Mouse (Mus musculus): ENCODE measurements at regions not wholly inside any gene's neighbourhood (a gene's known extent, or its start where the extent isn't known, plus 50 kb on each side); places are given as distances from the start of the nearest gene placed in this dataset.

DNA sequence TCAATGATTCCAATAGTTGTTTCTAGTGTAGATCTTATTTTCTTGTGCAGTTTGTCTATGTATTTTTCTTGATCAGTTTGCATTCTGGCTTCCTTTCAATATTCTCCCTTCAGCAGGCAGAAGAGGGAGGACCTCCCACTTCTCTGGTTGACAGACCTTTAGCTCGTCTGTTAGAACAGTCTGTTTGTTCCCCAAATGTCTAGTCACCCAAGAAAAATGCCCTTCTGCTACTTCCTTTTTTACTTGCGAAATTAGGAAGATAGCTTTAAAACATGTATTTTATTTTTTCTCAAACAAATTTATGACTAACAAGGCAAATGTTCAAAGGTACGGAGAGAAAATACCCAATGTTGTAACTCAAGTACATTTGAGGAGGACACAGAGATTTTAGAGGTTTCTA, 1128.5 kb upstream of the Zeb2 start:
- no peak overlapping the region for H3K4me3 ChIP-seq (replicated peaks)
- WGBS (ENCODE audit: insufficient replicate concordance) = 26% methylated on average over 3 of the region's 3 CpGs
- no peaks in the 10 kb centered on the region for H3K36me3 ChIP-seq (replicated peaks)
- H3K27ac ChIP-seq (replicated peaks) = no peak overlapping the region
- H3K27me3 ChIP-seq = no peaks in the 10 kb centered on the region
- no peaks in the 10 kb centered on the region for H3K9me3 ChIP-seq (replicated peaks)
- H3K4me1 ChIP-seq (replicated peaks) = no peaks in the 10 kb centered on the region
- H3K9ac ChIP-seq = no peak overlapping the region
- no peak overlapping the region for H3K4me2 ChIP-seq
- ATAC-seq (ENCODE audit: insufficient read depth) = no peak

DNA sequence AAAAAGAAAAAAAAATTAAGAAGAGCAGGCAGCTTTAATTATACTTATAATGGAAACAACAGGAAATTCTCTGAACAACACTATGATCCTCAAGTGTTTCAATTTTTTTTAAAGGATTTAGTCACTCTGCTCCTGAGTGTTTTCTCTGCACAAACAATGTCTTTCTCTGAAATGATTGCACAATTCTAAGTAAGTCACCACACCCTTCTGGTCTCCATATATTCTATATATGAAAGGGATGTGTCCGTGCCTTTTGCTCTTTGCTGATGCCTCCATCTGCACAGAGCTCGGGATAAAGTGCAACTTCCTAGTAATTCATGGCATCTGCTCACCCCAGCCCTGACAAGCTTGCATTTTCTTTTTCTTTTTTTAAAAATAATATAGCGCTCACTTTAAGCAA, 1127.5 kb upstream of the Zeb2 start:
- Histone ChIP-seq H3K9me3 (replicated peaks) (no peaks in the 10 kb centered on the region), H3K36me3 (replicated peaks) (no peaks in the 10 kb centered on the region), H3K4me2 (no peak overlapping the region), H3K27me3 (no peaks in the 10 kb centered on the region), H3K4me3 (replicated peaks) (no peak overlapping the region), H3K4me1 (replicated peaks) (no peaks in the 10 kb centered on the region), H3K27ac (replicated peaks) (no peak overlapping the region), H3K9ac (no peak overlapping the region)
- ATAC-seq (ENCODE audit: insufficient read depth) = no peak
- WGBS (ENCODE audit: insufficient replicate concordance) = 60% methylated on average over 3 of the region's 3 CpGs

DNA sequence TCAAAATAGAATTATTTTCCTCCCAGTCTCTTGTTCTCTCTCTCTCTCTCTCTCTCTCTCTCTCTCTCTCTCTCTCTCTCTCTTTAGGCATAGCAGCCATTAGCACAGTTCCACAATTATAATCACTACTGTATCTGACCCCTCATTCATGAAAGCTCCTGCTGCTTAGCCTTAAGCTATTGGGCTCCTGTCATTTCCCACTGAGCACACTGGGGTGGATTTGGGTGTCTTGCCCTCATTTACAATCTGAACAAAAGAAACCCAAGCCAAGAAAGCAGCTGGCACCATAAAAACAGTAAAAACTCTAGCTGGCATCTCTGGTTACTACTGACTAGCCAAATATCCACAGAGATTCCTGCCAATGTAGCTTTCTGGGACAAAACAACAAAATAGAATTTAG, 1125.6 kb upstream of the Zeb2 start:
- Histone ChIP-seq H3K4me1 (replicated peaks) (no peaks in the 10 kb centered on the region), H3K27ac (replicated peaks) (no peak overlapping the region), H3K9me3 (replicated peaks) (no peaks in the 10 kb centered on the region), H3K4me2 (no peak overlapping the region), H3K27me3 (no peaks in the 10 kb centered on the region), H3K9ac (no peak overlapping the region), H3K4me3 (replicated peaks) (no peak overlapping the region), H3K36me3 (replicated peaks) (no peaks in the 10 kb centered on the region)
- ATAC-seq (ENCODE audit: insufficient read depth) = no peak

GRCm38 (mm10) chr2:46239874-46240273, 1122.7 kb upstream of the Zeb2 start:
- Histone ChIP-seq H3K9ac (no peak overlapping the region), H3K9me3 (replicated peaks) (no peaks in the 10 kb centered on the region), H3K4me2 (no peak overlapping the region), H3K27ac (replicated peaks) (no peak overlapping the region), H3K27me3 (no peaks in the 10 kb centered on the region), H3K4me1 (replicated peaks) (no peaks in the 10 kb centered on the region), H3K36me3 (replicated peaks) (no peaks in the 10 kb centered on the region), H3K4me3 (replicated peaks) (no peak overlapping the region)
- WGBS (ENCODE audit: insufficient replicate concordance) = 60% methylated on average over 4 of the region's 4 CpGs
- ATAC-seq (ENCODE audit: insufficient read depth) = no peak

DNA sequence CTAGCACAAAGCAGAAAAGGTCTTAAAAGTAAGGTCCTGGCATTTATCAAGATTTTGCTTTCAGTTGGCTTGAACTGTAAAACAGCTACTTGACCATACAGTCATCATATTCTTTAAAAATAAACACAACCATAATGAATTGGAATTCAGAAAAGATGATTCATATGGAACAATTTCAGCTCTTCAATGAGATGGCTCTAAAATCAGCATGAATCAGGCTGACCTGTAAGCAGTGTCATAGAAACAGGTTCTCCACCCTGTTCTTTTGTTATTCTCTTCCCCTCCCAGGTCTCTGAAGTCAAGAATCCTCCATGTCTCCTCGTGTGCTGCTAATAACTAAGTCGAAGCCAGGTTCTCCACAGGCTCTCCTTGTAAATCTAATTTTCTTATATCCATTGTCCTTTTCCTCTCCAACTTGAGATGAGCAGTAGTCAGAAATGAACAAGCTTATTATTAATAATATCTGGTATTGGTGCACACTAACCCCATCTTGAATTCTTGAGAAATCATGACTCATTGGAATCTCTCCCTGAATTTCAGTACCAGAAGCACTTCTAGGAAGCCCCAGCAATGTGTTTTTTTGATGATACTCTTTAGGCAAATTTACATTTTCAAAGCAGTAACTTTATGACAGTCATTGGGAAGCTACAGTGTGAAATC, 1113.7 kb upstream of the Zeb2 start:
- 56% methylated on average over 2 of the region's 2 CpGs for WGBS (ENCODE audit: insufficient replicate concordance)
- Histone ChIP-seq H3K36me3 (replicated peaks) (no peaks in the 10 kb centered on the region), H3K4me3 (replicated peaks) (no peak overlapping the region), H3K9me3 (replicated peaks) (no peaks in the 10 kb centered on the region), H3K27ac (replicated peaks) (no peak overlapping the region), H3K4me2 (no peak overlapping the region), H3K9ac (no peak overlapping the region), H3K4me1 (replicated peaks) (no peaks in the 10 kb centered on the region), H3K27me3 (no peaks in the 10 kb centered on the region)
- no peak for ATAC-seq (ENCODE audit: insufficient read depth)

- 65% methylated on average over 7 of the region's 7 CpGs for WGBS (ENCODE audit: insufficient replicate concordance)
- Histone ChIP-seq H3K4me2 (no peak overlapping the region), H3K36me3 (replicated peaks) (no peaks in the 10 kb centered on the region), H3K4me1 (replicated peaks) (no peaks in the 10 kb centered on the region), H3K27me3 (no peaks in the 10 kb centered on the region), H3K27ac (replicated peaks) (no peak overlapping the region), H3K9ac (no peak overlapping the region), H3K4me3 (replicated peaks) (no peak overlapping the region), H3K9me3 (replicated peaks) (no peaks in the 10 kb centered on the region)
- no peak for ATAC-seq (ENCODE audit: insufficient read depth)
These were observed 1101.3 kb upstream of the Zeb2 start for GRCm38 (mm10) chr2:46218336-46218957.

- Histone ChIP-seq H3K4me2 (no peak overlapping the region), H3K36me3 (replicated peaks) (no peaks in the 10 kb centered on the region), H3K4me3 (replicated peaks) (no peak overlapping the region), H3K9ac (no peak overlapping the region), H3K4me1 (replicated peaks) (no peaks in the 10 kb centered on the region), H3K27me3 (no peaks in the 10 kb centered on the region), H3K27ac (replicated peaks) (no peak overlapping the region), H3K9me3 (replicated peaks) (no peaks in the 10 kb centered on the region)
- 24% methylated on average over 1 of the region's 1 CpGs for WGBS (ENCODE audit: insufficient replicate concordance)
- ATAC-seq (ENCODE audit: insufficient read depth) = no peak
These were observed 1082.1 kb upstream of the Zeb2 start for GRCm38 (mm10) chr2:46199341-46199740.

DNA sequence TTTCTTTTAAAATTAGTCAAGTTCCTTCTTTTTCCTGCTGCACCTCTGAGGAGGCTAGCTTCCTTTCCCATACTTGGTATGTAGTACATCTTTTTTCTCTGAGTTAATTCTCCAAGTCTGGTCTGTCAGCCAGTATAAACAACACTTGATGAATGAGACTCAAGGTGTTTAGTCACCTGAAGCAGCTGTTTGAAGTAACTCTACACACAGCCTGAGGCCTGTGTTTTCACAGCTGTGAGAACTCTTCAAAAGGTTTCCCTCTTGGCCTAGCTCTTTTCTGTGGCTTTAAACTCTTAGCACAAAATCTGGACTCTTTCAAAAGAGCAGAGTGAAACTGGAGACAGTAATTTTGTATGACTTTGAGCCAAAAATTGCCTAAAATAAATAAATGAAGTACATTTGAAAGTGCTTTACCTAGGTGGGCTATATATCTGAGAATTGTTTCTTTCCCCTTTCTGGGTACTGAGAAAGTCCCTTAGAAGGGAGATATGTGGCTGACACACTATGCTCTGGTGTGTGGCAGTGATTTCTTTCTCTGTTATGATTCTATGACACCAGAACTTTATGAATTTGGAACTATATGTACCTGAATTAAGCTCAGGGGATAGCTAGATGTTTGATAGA, 1070.2 kb upstream of the Zeb2 start:
- Histone ChIP-seq H3K4me2 (no peak overlapping the region), H3K27ac (replicated peaks) (no peak overlapping the region), H3K4me1 (replicated peaks) (no peaks in the 10 kb centered on the region), H3K4me3 (replicated peaks) (no peak overlapping the region), H3K9me3 (replicated peaks) (no peaks in the 10 kb centered on the region), H3K9ac (no peak overlapping the region), H3K27me3 (no peaks in the 10 kb centered on the region), H3K36me3 (replicated peaks) (no peaks in the 10 kb centered on the region)
- no peak for ATAC-seq (ENCODE audit: insufficient read depth)

- Histone ChIP-seq H3K27ac (replicated peaks) (no peak overlapping the region), H3K36me3 (replicated peaks) (no peaks in the 10 kb centered on the region)
- 73% methylated on average over 2 of the region's 2 CpGs for WGBS (ENCODE audit: insufficient replicate concordance)
These were observed 1066.0 kb upstream of the Zeb2 start for GRCm38 (mm10) chr2:46183241-46183640.

GRCm38 (mm10) chr2:46179741-46180140, 1062.5 kb upstream of the Zeb2 start:
- H3K4me1 ChIP-seq (replicated peaks) = no peaks in the 10 kb centered on the region
- H3K27me3 ChIP-seq = no peaks in the 10 kb centered on the region
- H3K27ac ChIP-seq (replicated peaks) = no peak overlapping the region
- no peaks in the 10 kb centered on the region for H3K36me3 ChIP-seq (replicated peaks)
- no peaks in the 10 kb centered on the region for H3K9me3 ChIP-seq (replicated peaks)
- ATAC-seq (ENCODE audit: insufficient read depth) = no peak
- H3K4me3 ChIP-seq (replicated peaks) = no peak overlapping the region
- no peak overlapping the region for H3K4me2 ChIP-seq
- H3K9ac ChIP-seq = no peak overlapping the region
- WGBS (ENCODE audit: insufficient replicate concordance) = 46% methylated on average over 4 of the region's 4 CpGs

More at GRCm38 (mm10) chr2:46183241-46183640, 1066.0 kb upstream of the Zeb2 start:
- H3K4me3 ChIP-seq (replicated peaks) = no peak overlapping the region
- H3K9me3 ChIP-seq (replicated peaks) = no peaks in the 10 kb centered on the region
- H3K27me3 ChIP-seq = no peaks in the 10 kb centered on the region
- no peak overlapping the region for H3K9ac ChIP-seq
- no peak for ATAC-seq (ENCODE audit: insufficient read depth)
- no peak overlapping the region for H3K4me2 ChIP-seq
- no peaks in the 10 kb centered on the region for H3K4me1 ChIP-seq (replicated peaks)

- Histone ChIP-seq H3K27me3 (no peaks in the 10 kb centered on the region), H3K4me2 (no peak overlapping the region), H3K4me3 (replicated peaks) (no peak overlapping the region), H3K9ac (no peak overlapping the region), H3K4me1 (replicated peaks) (no peaks in the 10 kb centered on the region), H3K27ac (replicated peaks) (no peak overlapping the region), H3K36me3 (replicated peaks) (no peaks in the 10 kb centered on the region), H3K9me3 (replicated peaks) (no peaks in the 10 kb centered on the region)
- no peak for ATAC-seq (ENCODE audit: insufficient read depth)
- WGBS (ENCODE audit: insufficient replicate concordance) = 19% methylated on average over 1 of the region's 1 CpGs
These were observed 1051.3 kb upstream of the Zeb2 start for GRCm38 (mm10) chr2:46168488-46168887.

DNA sequence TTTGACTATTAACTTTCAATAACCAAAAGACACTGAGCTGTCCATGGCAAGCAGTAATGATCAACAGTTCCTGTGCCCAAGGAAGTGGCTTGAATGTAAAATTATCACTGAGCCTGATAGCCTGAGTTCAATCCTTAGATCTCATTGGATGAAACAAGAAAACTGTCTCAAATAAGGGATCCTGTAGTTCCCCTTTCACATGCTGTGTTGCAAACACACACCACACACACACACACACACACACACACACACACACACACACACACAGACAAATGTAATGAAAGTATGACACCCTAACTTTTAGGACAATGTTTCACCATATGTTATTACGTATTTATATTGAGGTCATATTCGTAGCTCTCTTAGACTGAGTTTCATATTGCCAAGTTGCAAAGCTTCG, 1032.7 kb upstream of the Zeb2 start:
- Histone ChIP-seq H3K4me2 (no peak overlapping the region), H3K36me3 (replicated peaks) (no peaks in the 10 kb centered on the region), H3K4me3 (replicated peaks) (no peak overlapping the region), H3K27ac (replicated peaks) (no peak overlapping the region), H3K9me3 (replicated peaks) (no peaks in the 10 kb centered on the region), H3K9ac (no peak overlapping the region), H3K27me3 (no peaks in the 10 kb centered on the region), H3K4me1 (replicated peaks) (no peaks in the 10 kb centered on the region)
- ATAC-seq (ENCODE audit: insufficient read depth) = no peak
- WGBS (ENCODE audit: insufficient replicate concordance) = 81% methylated on average over 3 of the region's 3 CpGs

All from liver, embryonic 15.5 days (tissue).